Mouse (Mus musculus) cerebral cortex, adult 2 months (tissue): ENCODE measurements around the gene Rai14.

ENCODE experiments used
- WGBS: fragments of 180-500 bp; shearing (Covaris S2); methylation state at CpG from one replicate; pipeline ENCODE4 v1.1.7; 2018; 5-methylcytosine and 5-hydroxymethylcytosine counted together

Rai14 gene

GRCm38 (mm10) chr15:10648372-10649109 is 65.9 kb downstream of the Rai14 start:
- WGBS: 40% methylated on average over 6 of the region's 6 CpGs

- WGBS: 88% methylated on average over 5 of the region's 5 CpGs
These were observed 68.1 kb downstream of the Rai14 start for GRCm38 (mm10) chr15:10646297-10646696.

GRCm38 (mm10) chr15:10645101-10645500 is 69.3 kb downstream of the Rai14 start:
- WGBS: 72% methylated on average over 8 of the region's 8 CpGs

- WGBS: 93% methylated on average over 3 of the region's 3 CpGs
These were observed 70.6 kb downstream of the Rai14 start for GRCm38 (mm10) chr15:10643819-10644218.

GRCm38 (mm10) chr15:10643224-10643623 is 71.2 kb downstream of the Rai14 start:
- 63% methylated on average over 4 of the region's 4 CpGs for WGBS

- 61% methylated on average over 5 of the region's 5 CpGs for WGBS
These were observed 72.0 kb downstream of the Rai14 start for GRCm38 (mm10) chr15:10642419-10642818.

DNA sequence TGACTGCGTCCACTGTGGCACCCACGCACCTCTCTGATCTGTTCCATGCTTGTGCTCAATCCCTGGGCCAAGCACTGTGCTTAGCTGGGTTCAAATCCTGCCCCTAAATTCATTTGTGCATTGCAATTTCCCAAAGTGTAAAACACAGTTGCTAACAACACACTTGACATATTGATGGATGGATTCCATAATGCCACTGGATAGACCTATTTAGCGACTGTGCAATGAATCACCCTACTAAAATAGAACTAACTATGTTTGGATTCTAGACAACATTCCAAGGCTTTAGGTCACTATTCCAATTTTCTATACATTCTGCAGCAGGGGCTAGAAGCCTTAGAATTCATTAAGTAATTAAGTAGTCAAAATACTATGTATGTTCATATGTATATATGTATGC is 73.7 kb downstream of the Rai14 start:
- WGBS: 91% methylated on average over 3 of the region's 3 CpGs

DNA sequence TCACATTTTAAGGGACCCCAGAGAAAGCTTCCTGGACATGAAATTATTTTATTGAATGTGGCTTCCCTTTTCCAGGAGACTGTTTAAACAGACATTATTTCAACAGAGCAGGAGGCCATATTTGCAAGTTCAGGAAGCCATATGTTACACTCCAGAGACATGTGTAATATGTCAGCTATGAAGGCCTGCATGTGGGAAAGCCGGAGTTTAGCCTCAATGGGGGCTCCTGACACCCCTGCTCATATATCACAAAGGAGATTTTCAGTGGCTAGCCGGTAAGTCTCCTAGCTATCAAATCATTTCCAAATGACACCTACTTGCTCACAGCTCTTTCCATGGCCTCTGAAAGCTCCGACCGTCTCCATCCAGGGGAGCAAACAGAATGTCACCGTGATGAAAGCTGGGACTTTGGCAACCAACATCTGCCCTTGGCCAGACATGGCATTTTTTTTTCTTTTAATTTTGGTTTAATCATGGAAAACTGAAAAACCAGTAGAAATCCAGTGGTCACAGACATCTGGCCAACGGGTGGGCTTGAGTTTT is 77.1 kb downstream of the Rai14 start:
- WGBS: 85% methylated on average over 6 of the region's 6 CpGs

- WGBS: 94% methylated on average over 3 of the region's 3 CpGs
These were observed 77.6 kb downstream of the Rai14 start for GRCm38 (mm10) chr15:10636844-10637243.

DNA sequence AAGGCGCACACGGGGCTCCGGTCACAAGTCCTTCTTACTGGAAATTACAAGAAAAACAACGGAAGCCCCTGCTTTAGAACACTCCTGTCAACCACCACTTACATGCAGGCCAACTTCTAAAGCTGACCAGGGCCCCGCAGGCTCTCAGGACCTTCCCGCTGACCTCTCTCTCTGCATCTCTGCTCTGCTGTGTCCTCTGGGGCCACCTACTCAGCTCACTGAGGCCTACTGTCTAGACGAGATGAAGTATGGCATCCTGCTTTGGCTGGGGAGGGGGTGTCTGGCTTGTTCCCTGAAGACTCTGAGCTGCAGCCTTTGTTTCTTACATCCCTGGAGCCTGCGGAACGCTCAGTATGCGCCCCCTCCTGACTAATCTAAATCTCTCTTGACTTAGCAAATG is 79.3 kb downstream of the Rai14 start:
- WGBS: 76% methylated on average over 10 of the region's 10 CpGs

DNA sequence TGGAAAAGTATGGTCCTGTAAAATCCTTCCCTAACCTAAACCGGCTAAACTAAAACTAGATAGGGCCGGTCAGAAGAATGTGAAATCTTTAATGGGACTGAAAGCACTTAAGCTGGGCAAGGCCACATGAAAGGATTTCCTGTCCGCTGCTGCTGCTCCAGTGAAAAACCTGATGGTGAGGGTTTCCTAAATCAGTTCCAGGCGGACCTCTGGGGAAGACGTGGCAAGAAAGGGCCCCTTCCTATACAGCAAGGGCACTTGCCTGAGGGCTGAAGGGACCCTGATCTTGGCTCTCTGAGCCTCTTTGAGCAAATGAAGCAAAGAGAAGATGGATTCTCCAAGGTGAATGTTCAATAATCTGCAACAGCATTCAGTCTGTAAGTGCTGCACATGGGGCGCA is 80.2 kb downstream of the Rai14 start:
- 75% methylated on average over 6 of the region's 6 CpGs for WGBS

DNA sequence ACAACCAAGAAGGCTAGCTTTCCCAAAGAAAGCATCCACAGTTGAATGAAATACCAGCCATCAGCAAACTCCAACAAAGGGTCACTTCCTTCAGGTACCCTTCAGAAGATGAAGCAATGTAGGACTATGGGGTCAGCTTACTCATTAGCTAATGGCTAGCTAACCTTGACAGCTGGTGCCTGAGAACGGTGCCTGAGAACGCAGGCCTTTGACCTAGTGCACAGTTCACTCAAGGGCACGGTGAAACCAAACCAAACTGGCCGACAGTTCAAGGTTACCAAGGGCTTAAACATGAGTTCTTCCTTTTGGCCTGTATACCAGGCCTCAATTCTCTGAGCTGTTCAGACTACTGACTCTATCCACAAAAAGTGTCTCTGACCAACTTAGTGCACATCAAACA is 81.0 kb downstream of the Rai14 start:
- 94% methylated on average over 4 of the region's 4 CpGs for WGBS

DNA sequence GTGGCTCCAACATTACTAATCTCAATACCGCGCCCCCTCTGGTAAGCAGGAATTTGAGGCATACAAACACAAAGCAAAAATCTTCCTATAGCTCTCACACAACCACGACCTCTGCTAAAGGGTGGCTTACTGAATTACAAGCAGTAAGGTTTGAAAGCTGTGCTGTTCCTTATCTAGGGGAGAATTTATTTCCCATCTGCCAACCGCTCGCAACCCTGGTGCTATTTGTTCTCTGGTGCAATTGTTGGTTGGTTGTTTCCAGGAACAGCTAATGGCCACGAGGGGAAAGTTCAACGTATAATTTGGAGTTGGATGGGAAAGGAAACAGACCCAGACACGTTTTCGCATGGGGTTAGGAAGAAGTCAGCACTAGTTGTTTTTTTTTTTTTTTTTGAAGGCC is 81.8 kb downstream of the Rai14 start:
- 91% methylated on average over 9 of the region's 9 CpGs for WGBS

GRCm38 (mm10) chr15:10632060-10632459 is 82.4 kb downstream of the Rai14 start:
- WGBS: 76% methylated on average over 8 of the region's 8 CpGs

DNA sequence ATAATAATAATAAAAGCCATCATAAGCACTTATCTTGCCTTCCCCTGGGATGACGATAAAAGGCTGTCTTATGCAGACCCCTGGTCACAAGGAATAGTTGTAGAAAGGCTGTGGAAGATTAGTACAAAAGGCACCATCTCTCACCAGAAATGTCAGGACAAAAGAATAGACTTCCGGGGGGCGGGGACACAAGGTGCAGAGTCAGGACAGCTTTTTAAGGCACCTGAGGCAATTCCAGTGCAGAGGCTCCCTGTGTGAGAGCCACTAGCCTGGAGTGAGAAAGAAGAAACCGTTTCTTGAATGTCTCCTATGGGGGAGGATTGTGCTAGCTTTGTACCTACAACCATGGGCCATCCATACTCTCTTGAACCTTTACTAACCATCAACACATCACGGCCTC is 82.9 kb downstream of the Rai14 start:
- WGBS: 92% methylated on average over 5 of the region's 5 CpGs

- 91% methylated on average over 6 of the region's 6 CpGs for WGBS
These were observed 85.5 kb downstream of the Rai14 start for GRCm38 (mm10) chr15:10628980-10629346.

DNA sequence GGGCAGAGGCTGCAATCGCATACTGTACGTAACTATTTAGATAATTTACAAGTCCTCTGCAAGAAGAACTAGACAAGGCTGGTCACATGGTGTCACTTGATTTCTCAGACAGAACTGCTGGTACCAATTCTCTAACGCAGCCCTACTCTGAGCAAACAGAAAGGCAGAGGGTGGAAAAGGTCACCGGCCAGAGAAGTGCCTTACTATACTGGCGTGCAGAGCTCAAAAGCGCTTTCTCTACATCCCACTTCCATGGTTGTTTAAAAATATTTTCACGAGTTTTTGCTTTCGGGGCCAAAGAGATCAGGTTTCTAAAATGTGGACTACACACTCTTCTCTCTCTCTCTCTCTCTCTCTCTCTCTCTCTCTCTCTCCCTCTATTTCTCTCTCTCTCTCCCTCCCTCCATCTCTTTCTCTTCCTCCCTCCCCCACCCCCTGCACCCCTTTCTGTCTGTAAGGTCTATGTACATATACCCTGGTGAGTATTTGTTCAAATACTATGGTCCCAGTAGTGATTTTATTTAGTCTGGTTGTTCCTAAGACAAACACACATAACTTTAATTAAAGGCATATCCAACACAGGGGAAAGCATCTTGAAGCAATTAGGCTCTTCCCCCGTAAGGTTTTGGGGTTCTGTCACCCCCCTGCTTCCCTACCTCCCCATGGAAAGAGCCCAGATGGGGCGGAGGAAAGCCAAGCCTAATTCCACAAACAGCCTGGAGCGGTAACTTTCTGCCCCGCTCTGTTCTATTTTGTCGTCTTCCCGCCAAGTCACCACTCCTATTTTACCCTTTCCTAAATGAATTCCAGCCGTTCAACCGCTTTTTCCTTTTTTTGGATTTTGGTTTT is 86.1 kb downstream of the Rai14 start:
- 80% methylated on average over 16 of the region's 16 CpGs for WGBS

DNA sequence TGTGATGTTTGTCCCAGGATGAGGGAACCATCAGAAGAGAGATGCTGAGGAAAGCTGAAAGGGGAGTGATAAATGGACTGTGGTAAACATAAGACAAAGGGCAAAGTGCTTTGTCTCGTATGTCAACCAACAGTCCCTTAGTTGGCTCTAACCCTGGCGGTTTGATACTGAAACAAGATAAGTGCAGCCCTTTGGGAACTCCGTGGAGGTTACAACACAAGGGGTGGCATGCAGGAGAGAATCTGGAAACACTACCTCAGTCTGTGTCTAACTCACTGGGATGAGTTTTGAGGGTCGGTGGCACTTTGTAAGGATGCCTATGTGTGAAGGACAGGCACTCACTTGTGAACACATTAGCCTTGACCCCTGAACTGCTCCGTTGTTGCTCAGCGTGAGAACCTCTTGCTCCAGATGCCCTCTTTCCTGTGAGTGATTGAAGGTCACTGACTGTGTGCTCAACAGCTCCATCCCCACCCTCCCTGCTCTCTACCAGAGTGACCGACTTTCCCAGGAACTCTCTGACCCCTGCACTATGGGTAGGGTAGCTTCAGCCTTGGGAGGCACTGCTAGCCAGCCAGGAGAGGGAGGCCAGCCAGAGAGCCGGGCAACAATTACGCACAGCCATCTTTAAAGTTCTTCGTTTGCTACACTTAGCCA is 90.7 kb downstream of the Rai14 start:
- WGBS: 82% methylated on average over 10 of the region's 10 CpGs

DNA sequence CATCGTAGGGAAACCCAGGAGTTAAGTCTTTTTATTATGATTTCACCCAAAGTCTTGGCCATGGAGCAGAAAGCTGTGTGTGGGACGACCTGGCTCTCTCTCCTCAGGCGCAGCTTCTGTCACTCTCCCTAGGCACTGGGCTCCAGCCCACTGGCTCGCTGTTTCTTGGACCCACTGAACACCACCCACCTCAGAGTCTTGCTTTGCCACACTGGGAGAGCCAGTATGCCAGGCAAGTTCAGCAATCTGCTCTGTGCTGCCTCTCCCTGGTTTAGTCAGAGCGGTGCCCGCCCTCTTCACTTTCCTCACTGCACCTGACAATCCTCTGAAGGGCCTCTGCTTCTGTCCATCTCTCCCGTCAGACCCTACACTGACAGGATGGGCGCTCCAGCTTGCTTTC is 93.2 kb downstream of the Rai14 start:
- 61% methylated on average over 8 of the region's 8 CpGs for WGBS

DNA sequence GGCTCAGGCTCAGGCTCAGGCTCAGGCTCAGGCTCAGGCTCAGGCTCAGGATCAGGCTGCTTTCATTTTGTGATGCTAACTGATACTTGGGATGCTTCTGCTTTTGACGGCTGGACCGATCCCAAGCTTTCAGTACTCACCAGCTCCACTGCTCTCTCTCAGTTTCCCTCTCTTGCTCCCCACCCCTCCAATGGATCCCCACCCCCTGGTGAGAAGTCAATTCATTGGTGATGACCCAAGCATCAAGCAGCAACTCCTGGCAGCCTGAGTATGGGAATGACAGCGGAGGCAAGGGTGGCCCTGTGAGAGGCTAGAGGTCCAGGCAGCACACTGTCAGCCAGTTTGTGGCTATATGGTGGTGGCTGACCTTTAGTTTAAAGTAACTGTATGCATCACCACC is 94.7 kb downstream of the Rai14 start:
- 95% methylated on average over 3 of the region's 3 CpGs for WGBS

DNA sequence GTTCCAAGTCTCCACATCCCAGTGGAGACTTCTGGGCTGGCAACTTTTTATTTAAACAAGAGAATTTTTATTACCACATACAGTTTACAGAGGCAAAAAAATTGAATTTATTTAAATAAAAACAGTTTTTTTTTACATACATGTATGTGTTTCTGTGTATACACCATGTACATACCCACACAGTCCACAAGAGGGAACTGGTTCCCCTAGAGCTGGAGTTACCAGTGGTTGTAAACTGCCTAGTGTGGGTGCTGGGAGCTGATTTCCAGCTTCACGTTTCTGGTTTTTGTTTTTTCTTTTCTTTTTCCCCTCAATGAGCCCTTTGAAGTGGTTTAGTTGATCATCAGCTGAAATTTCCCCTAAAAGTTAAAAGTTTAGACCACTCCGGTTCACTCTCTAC is 96.1 kb downstream of the Rai14 start:
- WGBS: 85% methylated on average over 2 of the region's 2 CpGs

GRCm38 (mm10) chr15:10616001-10616400 is 98.4 kb downstream of the Rai14 start:
- 87% methylated on average over 6 of the region's 6 CpGs for WGBS
